Mouse (Mus musculus) hindbrain, embryonic 13.5 days (tissue): ENCODE measurements at regions not wholly inside any gene's neighbourhood (a gene's known extent, or its start where the extent isn't known, plus 50 kb on each side); places are given as distances from the start of the nearest gene placed in this dataset.

Experiments
- ATAC-seq: fragments of 200-750 bp; cut with Nextera tagmentation; 2 replicates; pipeline ENCODE4 v1.8.0; 2017; ENCODE audit warnings: moderate TSS enrichment; ENCODE audit not compliant: low FRiP score
- H3K27ac ChIP-seq: fragments of 300-500 bp; sonication (generic); 2 replicates; pipeline ENCODE4 v1.5.1; 2015; ENCODE audit warnings: inconsistent platforms, mild to moderate bottlenecking, moderate library complexity
- H3K27me3 ChIP-seq: fragments of 300-500 bp; sonication (generic); 2 replicates; pipeline ENCODE4 v1.6.1; 2015; ENCODE audit warnings: mild to moderate bottlenecking, inconsistent platforms
- H3K36me3 ChIP-seq: fragments of 300-500 bp; sonication (generic); 2 replicates; pipeline ENCODE4 v1.6.1; 2015; ENCODE audit warnings: mild to moderate bottlenecking, inconsistent platforms
- H3K4me1 ChIP-seq: fragments of 300-500 bp; sonication (generic); replicated peaks from 2 replicates; pipeline ENCODE4 v1.6.1; 2015; ENCODE audit warnings: inconsistent platforms
- H3K4me2 ChIP-seq: fragments of 300-500 bp; sonication (generic); 2 replicates; pipeline ENCODE4 v1.6.1; 2015; ENCODE audit warnings: inconsistent platforms, mild to moderate bottlenecking, moderate library complexity
- H3K4me3 ChIP-seq: fragments of 300-500 bp; sonication (generic); 2 replicates; pipeline ENCODE4 v1.5.1; 2015; ENCODE audit warnings: mild to moderate bottlenecking, inconsistent platforms
- H3K9ac ChIP-seq: fragments of 300-500 bp; sonication (generic); 2 replicates; pipeline ENCODE4 v1.6.1; 2015; ENCODE audit warnings: mild to moderate bottlenecking, inconsistent platforms
- H3K9me3 ChIP-seq: fragments of 300-500 bp; sonication (generic); 2 replicates; pipeline ENCODE4 v1.6.1; 2016; ENCODE audit warnings: inconsistent platforms
- WGBS: fragments of 180-500 bp; shearing (Covaris S2); methylation state at CpG from one replicate; pipeline ENCODE4 v1.1.7; 2015; 5-methylcytosine and 5-hydroxymethylcytosine counted together

GRCm38 (mm10) chr17:26361420-26361819 is 53.2 kb upstream of the Neurl1b start:
- Histone ChIP-seq H3K4me1 (peaks cover 53% of the 10 kb centered on the region), H3K27ac (peak overlapping the region; percentile 58), H3K4me2 (no peak overlapping the region), H3K27me3 (no peaks in the 10 kb centered on the region), H3K9ac (no peak overlapping the region), H3K36me3 (no peaks in the 10 kb centered on the region), H3K4me3 (no peak overlapping the region), H3K9me3 (no peaks in the 10 kb centered on the region)
- ATAC-seq = no peak
- WGBS = 77% methylated on average over 7 of the region's 7 CpGs

- ATAC-seq = 0 out of 2 replicates have a peak, but pooled peaks have one; percentile 30
- Histone ChIP-seq H3K36me3 (no peaks in the 10 kb centered on the region), H3K9ac (no peak overlapping the region), H3K27ac (peak overlapping the region; percentile 58; the same call in 1 of the 2 replicates), H3K27me3 (no peaks in the 10 kb centered on the region), H3K9me3 (no peaks in the 10 kb centered on the region), H3K4me3 (no peak overlapping the region), H3K4me2 (no peak overlapping the region), H3K4me1 (peaks cover 47% of the 10 kb centered on the region)
- WGBS = 30% methylated on average over 3 of the region's 3 CpGs
Measured at GRCm38 (mm10) chr17:26361992-26362391, 52.6 kb upstream of the Neurl1b start.

GRCm38 (mm10) chr17:26362586-26363361 is 51.9 kb upstream of the Neurl1b start:
- Histone ChIP-seq H3K4me1 (peaks cover 47% of the 10 kb centered on the region), H3K27me3 (no peaks in the 10 kb centered on the region), H3K9me3 (no peaks in the 10 kb centered on the region), H3K27ac (peak overlapping the region; percentile 86), H3K36me3 (no peaks in the 10 kb centered on the region), H3K4me3 (no peak overlapping the region), H3K9ac (no peak overlapping the region), H3K4me2 (no peak overlapping the region)
- ATAC-seq = no peak
- WGBS = 64% methylated on average over 12 of the region's 12 CpGs

- H3K27me3 ChIP-seq = no peaks in the 10 kb centered on the region
- H3K4me1 ChIP-seq = peaks cover 51% of the 10 kb centered on the region
- no peak overlapping the region for H3K9ac ChIP-seq
- H3K4me2 ChIP-seq = no peak overlapping the region
- ATAC-seq = peak; percentile 38; the same call in 1 of the 2 replicates
- H3K36me3 ChIP-seq = no peaks in the 10 kb centered on the region
- no peaks in the 10 kb centered on the region for H3K9me3 ChIP-seq
- no peak overlapping the region for H3K4me3 ChIP-seq
- H3K27ac ChIP-seq = peak overlapping the region; percentile 86
- 54% methylated on average over 5 of the region's 5 CpGs for WGBS
Measured at GRCm38 (mm10) chr17:26363853-26364532, 50.6 kb upstream of the Neurl1b start.
